Mouse (Mus musculus): ENCODE measurements around the gene Ptgs1. TPM values are rescaled to one million over a fixed set of nuclear protein-coding genes. Genes with fewer than 3 reads are reported as not detected.
"Not testable (repeated sequence)": the region's sequence is repeated elsewhere in the genome, so short reads cannot be mapped to it uniquely, and the experiment has no call there.

The Ptgs1 gene
- polyA plus RNA-seq (2015; fragmentation: Nextera tagmentation; extraction: Ambion mirVana), result 2.7 and 3.4 TPM in 2 replicates

DNA sequence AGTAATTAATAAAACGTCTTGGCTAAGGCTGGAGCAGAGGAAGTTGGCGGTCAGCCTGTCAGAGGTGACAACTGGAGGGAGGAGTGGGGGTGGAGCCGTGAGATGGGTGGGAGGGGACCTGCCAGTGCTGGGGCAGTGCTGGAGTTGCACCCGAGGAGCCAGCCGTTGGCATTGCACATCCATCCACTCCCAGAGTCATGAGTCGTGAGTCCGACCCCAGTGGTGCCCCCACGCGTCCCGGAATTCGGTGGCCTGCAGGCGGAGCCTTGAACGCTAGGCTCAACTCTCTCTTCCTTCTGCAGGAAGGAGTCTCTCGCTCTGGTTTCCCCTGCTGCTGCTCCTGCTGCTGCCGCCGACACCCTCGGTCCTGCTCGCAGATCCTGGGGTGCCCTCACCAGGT, at the start of gene Ptgs1:
Ptgs1 (plus strand) TSS at position 61 of the 400 bp plus-strand sequence.
- no peaks in the 10 kb centered on the region for H3K36me3 ChIP-seq
- peaks cover 3% of the 10 kb centered on the region; the same call in 1 of the 2 replicates for H3K27me3 ChIP-seq
- H3K9me3 ChIP-seq, result no peaks in the 10 kb centered on the region
- H3K4me3 ChIP-seq, result peak within 1 kb of the TSS; percentile 30
- peak within 1 kb of the TSS; percentile 50 for H3K4me2 ChIP-seq (replicated peaks)
- 0 out of 2 replicates have a peak, but pooled peaks have one; percentile 41 for ATAC-seq (replicated peaks)
- peak within 1 kb of the TSS; percentile 32; the same call in 1 of the 2 replicates for H3K9ac ChIP-seq (replicated peaks)
- H3K4me1 ChIP-seq, result peaks cover 10% of the 10 kb centered on the region
- no peak within 1 kb of the TSS for H3K27ac ChIP-seq (replicated peaks)
- under 1% methylated on average over 18 of the region's 18 CpGs for WGBS

DNA sequence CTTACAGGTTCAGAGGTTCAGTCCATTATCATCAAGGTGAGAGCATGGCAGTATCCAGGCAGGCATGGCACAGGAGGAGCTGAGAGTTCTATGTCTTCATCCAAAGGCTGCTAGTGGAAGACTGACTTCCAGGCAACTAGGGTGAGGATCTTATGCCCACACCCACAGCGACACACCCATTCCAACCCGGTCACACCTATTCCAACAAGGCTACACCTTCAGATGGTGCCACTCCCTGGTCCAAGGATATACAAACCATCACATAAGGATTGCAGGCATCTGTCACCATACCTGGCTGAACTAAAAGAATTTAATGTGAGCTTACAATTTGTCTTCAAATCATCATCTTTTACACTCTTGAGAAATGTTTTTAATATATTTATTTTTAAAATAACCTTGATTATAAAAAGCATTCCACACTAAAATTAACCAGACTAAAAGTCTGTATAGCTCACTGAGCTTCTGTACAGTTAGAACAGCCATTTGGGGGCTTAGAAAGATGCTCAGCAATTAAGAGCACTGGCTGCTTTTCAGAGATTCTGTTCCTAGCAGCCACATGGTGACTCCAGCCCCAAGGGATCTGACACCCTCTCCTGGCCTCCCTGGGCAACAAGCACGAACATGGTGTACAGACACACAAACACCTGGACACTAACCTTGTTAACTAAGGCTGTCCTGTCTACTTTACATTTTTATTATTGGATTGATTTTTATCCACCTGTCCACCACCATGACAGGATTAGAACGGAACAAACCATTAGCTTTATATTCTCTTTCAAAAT, 48.4 kb upstream of the Ptgs1 start:
- not testable (repeated sequence) for ATAC-seq (replicated peaks); H3K9me3 ChIP-seq; H3K27ac ChIP-seq (replicated peaks); H3K4me3 ChIP-seq; H3K36me3 ChIP-seq; H3K4me2 ChIP-seq (replicated peaks); H3K4me1 ChIP-seq; H3K9ac ChIP-seq (replicated peaks); H3K27me3 ChIP-seq
- WGBS, result 91% methylated on average over 4 of the region's 4 CpGs

DNA sequence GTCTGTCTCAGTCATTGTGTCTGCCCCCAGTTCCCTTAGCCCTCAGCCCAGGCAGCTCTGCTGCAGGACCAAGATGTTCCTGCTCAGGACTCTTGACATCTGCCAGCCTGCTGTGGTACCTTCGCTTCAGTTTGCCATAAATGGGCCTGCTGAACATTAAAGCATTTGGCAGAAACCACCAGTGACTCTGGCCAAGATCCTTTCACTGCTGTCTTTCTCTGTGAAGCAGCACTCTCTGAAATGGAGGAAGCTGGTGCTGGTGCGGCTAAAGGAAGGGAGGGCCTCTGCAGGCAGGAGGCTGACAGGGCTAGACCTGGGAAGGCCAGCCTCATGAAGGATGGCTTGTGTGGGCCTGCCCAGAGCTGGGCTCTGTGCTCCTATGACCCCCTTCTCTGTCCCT, 46.9 kb upstream of the Ptgs1 start:
- peaks cover 6% of the 10 kb centered on the region; the same call in 1 of the 2 replicates for H3K36me3 ChIP-seq
- WGBS, result 39% methylated on average over 2 of the region's 2 CpGs
- H3K27ac ChIP-seq (replicated peaks), result 0 out of 2 replicates have a peak overlapping the region, but pooled peaks have one; percentile 4
- H3K4me1 ChIP-seq, result peaks cover 5% of the 10 kb centered on the region; the same call in 1 of the 2 replicates
- no peak overlapping the region for H3K9ac ChIP-seq (replicated peaks)
- no peaks in the 10 kb centered on the region for H3K9me3 ChIP-seq
- H3K4me3 ChIP-seq, result no peak overlapping the region
- H3K27me3 ChIP-seq, result no peaks in the 10 kb centered on the region
- no peak; the same call in 1 of the 2 replicates for ATAC-seq (replicated peaks)
- H3K4me2 ChIP-seq (replicated peaks), result no peak overlapping the region

DNA sequence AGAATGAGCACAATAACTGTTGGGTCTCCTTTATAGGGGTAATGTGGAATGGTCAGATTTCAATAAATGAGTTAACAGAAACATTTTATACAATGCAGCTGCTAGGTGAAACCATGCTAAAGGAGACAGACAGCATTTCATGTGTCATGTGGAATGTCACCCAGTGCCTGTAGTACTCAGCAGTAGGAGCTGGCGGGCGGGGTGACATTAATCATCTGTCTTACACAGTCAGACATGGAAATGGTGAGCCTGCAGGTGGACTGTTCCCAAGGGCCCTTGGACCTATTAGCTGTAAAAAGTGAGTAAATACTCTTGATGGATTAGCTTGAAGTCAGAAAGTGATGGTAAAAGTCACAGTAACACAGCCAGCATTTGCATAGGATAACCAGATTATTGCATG, 46.0 kb upstream of the Ptgs1 start:
- Histone ChIP-seq H3K4me1 (peaks cover 5% of the 10 kb centered on the region; the same call in 1 of the 2 replicates), H3K4me3 (no peak overlapping the region), H3K9me3 (no peaks in the 10 kb centered on the region), H3K27ac (replicated peaks) (no peak overlapping the region), H3K36me3 (0 out of 2 replicates have a peak, but pooled peaks cover 4% of the 10 kb centered on the region), H3K4me2 (replicated peaks) (no peak overlapping the region), H3K27me3 (no peaks in the 10 kb centered on the region), H3K9ac (replicated peaks) (no peak overlapping the region)
- no peak for ATAC-seq (replicated peaks)
- 97% methylated on average over 2 of the region's 2 CpGs for WGBS

DNA sequence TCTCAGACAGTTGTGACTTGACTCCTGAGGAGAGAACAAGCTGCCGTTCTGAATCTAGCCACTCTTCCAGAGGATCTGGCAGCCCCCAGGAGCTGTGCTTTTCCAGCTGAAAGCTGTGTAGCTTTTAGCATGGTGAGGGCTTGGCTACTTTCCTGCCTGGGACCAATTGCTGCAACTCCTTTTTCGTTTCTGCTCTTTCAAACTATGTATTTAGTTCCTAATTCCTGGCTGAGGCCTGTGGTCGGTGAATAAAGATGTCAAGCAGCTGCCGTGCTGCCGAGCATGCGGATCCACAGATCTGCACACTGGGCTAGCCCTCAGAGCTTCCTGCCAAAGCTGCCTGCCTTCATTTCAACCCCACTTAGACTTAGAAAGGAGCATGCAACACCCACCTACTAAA, 45.4 kb upstream of the Ptgs1 start:
- Histone ChIP-seq H3K4me1 (peaks cover 5% of the 10 kb centered on the region; the same call in 1 of the 2 replicates), H3K36me3 (no peaks in the 10 kb centered on the region), H3K4me3 (no peak overlapping the region), H3K9ac (replicated peaks) (no peak overlapping the region), H3K9me3 (no peaks in the 10 kb centered on the region), H3K4me2 (replicated peaks) (no peak overlapping the region), H3K27ac (replicated peaks) (no peak overlapping the region), H3K27me3 (no peaks in the 10 kb centered on the region)
- ATAC-seq (replicated peaks), result no peak
- 62% methylated on average over 6 of the region's 6 CpGs for WGBS

DNA sequence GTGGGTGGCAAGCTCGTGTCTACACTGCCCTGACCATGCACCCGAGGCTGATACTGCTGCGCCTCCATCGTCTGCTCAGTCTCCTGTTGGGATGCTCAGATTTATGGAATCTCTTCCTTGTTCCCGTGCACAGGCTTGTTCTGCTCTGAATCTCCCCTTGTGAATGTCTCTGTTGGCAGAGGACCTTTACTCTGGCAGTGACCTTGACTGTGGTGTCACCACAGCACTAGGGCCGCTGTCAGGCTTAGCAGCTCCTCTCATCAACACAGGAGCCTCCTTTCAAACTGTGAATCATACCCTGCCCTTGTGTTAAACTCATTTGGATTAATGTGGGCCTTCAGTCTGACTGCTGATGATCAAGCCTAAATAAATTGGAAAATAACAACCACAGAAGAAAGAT, 41.0 kb upstream of the Ptgs1 start:
- ATAC-seq (replicated peaks); H3K4me3 ChIP-seq; H3K4me1 ChIP-seq; H3K4me2 ChIP-seq (replicated peaks); H3K27ac ChIP-seq (replicated peaks); H3K27me3 ChIP-seq; H3K36me3 ChIP-seq; H3K9ac ChIP-seq (replicated peaks); H3K9me3 ChIP-seq: not testable (repeated sequence)
- 87% methylated on average over 6 of the region's 6 CpGs for WGBS

DNA sequence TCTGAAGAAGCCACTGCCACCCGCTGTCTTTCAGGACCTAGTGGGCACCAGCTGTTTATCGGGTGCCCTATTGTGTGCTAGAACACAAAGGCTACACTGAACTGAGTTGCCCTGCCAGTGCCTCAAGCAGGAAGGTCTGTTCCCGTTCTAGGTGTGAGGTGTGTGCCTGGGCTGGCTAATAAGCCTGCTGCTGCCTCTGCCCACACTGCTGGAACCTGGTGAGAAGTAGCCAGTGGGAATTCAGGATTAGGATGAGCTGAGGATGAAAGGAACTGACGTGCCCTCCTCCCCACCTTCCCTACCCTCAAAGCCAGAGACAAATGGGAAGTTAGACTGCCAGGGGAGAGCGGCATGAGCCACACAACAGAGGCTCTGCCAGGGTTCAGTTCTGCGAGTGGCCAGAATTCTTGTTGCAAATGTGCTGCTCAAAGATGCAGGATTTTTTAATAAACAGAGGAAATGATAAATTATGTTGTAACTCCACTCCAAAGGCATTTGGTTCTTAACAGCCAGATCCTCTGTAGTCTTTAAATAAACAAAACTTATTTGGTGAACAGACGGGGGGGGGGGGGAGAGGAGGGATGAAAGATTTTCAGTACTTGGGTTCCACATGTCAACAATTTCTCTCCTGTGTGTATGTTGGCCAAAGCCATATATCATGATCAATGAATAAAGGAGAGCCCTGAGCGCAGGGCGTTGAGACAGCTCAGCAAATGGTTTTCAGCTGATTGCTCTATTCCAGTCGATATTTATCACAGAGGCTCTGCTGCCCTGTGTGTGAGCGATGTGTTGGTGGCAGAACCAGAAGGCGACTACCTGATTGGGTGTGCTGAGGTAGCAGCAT, 38.9 kb upstream of the Ptgs1 start:
- ATAC-seq (replicated peaks), result no peak
- no peaks in the 10 kb centered on the region for H3K4me1 ChIP-seq
- H3K9me3 ChIP-seq, result no peaks in the 10 kb centered on the region
- WGBS, result 60% methylated on average over 12 of the region's 12 CpGs
- no peak overlapping the region for H3K4me3 ChIP-seq
- no peak overlapping the region for H3K9ac ChIP-seq (replicated peaks)
- H3K36me3 ChIP-seq, result no peaks in the 10 kb centered on the region
- no peak overlapping the region for H3K27ac ChIP-seq (replicated peaks)
- no peak overlapping the region for H3K4me2 ChIP-seq (replicated peaks)
- no peaks in the 10 kb centered on the region for H3K27me3 ChIP-seq

DNA sequence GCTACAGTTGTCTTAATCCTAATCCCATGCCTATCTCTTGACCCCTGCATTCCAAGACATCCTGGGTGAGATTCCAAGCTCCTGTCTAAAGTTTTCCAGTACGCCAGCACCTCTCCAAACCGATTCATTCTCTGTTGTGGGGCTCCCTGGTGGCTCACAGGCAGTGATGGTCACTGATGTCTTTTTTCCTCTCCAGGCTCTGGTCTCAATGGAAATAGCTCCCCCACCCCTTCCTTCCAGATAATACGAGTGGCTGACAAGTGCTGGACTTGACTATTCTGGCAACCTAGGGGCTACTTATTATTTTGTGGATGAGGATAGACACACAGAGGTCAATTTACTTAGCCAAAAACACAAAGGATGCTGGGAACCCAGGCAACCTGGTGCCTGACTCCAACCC, 33.2 kb upstream of the Ptgs1 start:
- H3K27ac ChIP-seq (replicated peaks), result no peak overlapping the region
- H3K4me3 ChIP-seq, result no peak overlapping the region
- peaks cover 12% of the 10 kb centered on the region; the same call in 1 of the 2 replicates for H3K27me3 ChIP-seq
- 62% methylated on average over 3 of the region's 3 CpGs for WGBS
- H3K9ac ChIP-seq (replicated peaks), result no peak overlapping the region
- H3K9me3 ChIP-seq, result no peaks in the 10 kb centered on the region
- H3K4me1 ChIP-seq, result peaks cover 11% of the 10 kb centered on the region
- no peak for ATAC-seq (replicated peaks)
- H3K36me3 ChIP-seq, result no peaks in the 10 kb centered on the region
- no peak overlapping the region for H3K4me2 ChIP-seq (replicated peaks)

DNA sequence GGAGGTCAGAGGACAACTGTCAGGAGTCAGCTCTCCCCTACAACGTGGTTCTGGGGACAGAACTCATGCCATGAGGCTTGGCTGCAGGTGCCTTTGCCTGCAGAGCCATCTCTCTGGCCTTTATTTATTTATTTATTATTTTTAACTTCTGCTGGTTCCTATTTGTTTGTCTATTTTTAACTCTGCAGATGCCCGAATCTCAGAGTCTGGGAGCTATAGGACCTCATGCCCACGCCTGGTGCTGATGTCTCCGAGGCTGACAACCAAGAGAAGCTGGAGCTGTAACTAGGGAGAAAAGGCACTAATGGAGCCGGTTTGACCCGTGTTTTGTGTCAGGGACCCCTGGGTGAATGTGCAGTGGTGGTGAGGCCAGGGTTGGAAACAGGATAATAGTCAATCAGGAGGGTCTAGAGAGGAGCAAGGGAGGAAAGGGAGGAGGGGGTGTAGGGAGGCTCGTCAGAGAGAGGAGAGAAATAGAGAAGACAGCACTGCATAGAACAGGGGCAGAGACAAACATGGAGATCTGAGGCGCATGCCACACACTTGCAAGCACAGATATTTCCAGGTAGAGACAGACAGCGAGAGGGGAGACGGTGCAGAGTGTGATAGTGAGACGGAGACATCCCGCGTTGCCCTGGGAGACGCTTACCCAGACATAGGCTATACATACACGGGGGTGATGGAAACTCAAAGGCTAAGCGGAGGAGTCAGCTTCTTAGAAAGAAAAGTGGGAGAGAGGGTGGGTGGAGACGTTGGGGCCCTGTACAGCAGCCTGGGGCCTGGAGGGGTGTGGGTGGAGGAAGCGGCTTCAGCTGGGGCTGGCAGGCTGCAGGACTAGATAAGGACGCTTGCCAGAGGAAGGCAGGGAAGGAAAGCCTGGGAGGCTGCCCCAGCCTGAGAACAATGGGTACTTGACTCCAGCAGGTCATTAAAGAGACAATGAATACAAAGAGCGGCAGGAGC, 32.0 kb upstream of the Ptgs1 start:
- ATAC-seq (replicated peaks), result peak; percentile 60
- Histone ChIP-seq H3K4me1 (peaks cover 18% of the 10 kb centered on the region), H3K27me3 (peaks cover 12% of the 10 kb centered on the region; the same call in 1 of the 2 replicates), H3K27ac (replicated peaks) (peak overlapping the region; percentile 57), H3K4me3 (0 out of 2 replicates have a peak overlapping the region, but pooled peaks have one; percentile 2), H3K9me3 (no peaks in the 10 kb centered on the region), H3K9ac (replicated peaks) (peak overlapping the region; percentile 22), H3K4me2 (replicated peaks) (peak overlapping the region; percentile 25), H3K36me3 (no peaks in the 10 kb centered on the region)
- WGBS, result 9% methylated on average over 20 of the region's 20 CpGs

DNA sequence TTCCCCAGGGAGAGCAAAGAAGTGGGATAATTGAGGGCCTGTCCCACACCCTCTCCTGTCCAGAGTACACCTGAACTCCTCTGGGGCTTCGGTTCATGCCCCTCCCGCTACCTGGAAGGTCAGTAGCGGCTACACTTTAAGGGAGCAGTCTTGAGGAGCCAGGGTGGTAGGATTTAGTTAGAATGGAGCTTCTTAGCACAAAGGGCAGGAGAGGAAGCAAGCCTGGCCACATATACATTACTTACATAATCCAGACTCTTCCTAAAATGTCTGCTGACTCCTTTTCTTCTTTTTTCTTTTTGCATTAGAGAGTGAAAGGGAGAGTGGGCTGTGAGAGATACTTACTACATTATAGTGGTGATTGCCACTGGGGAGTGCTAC, 31.4 kb upstream of the Ptgs1 start:
- Histone ChIP-seq H3K27ac (replicated peaks) (peak overlapping the region; percentile 57; the same call in 1 of the 2 replicates), H3K4me3 (no peak overlapping the region), H3K4me1 (peaks cover 23% of the 10 kb centered on the region), H3K9ac (replicated peaks) (peak overlapping the region; percentile 22; the same call in 1 of the 2 replicates), H3K27me3 (peaks cover 12% of the 10 kb centered on the region; the same call in 1 of the 2 replicates), H3K9me3 (no peaks in the 10 kb centered on the region), H3K4me2 (replicated peaks) (peak overlapping the region; percentile 25; the same call in 1 of the 2 replicates), H3K36me3 (no peaks in the 10 kb centered on the region)
- ATAC-seq (replicated peaks), result no peak
- WGBS, result 16% methylated on average over 3 of the region's 3 CpGs

DNA sequence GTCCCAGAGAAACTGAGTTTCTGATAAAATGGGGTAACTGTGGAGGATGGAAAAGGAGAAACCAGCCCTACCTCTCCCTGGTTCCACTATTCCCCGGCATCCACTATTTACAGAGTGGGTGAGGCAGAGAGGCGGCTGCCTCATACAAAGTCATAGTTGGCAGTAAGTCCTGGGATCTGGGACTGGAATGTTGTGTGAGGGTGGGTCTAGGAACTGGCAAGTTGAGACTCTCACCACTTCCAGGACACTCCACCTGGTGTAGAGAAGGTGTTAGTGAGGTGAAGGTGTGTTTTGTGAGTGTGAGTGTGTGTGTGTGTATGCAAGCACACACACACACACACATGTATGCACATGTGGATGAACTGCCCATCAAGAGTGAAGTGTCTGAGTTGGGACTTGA, 29.4 kb upstream of the Ptgs1 start:
- Histone ChIP-seq H3K4me2 (replicated peaks) (no peak overlapping the region), H3K9me3 (no peaks in the 10 kb centered on the region), H3K27ac (replicated peaks) (no peak overlapping the region), H3K4me1 (peaks cover 29% of the 10 kb centered on the region), H3K36me3 (no peaks in the 10 kb centered on the region), H3K27me3 (peaks cover 18% of the 10 kb centered on the region; the same call in 1 of the 2 replicates), H3K9ac (replicated peaks) (no peak overlapping the region), H3K4me3 (no peak overlapping the region)
- WGBS, result 91% methylated on average over 2 of the region's 2 CpGs
- no peak for ATAC-seq (replicated peaks)
